Mouse (Mus musculus) spleen, embryonic (tissue): Measurements from ENCODE around the gene Nprl3.

ENCODE experiments used
- CTCF ChIA-PET: fragments of 350-600 bp; sonication (Branson Sonifier 250); formaldehyde crosslinking; loops from one replicate; lab custom pipeline; 2022; lab: Charles Lee

Nprl3 gene

DNA sequence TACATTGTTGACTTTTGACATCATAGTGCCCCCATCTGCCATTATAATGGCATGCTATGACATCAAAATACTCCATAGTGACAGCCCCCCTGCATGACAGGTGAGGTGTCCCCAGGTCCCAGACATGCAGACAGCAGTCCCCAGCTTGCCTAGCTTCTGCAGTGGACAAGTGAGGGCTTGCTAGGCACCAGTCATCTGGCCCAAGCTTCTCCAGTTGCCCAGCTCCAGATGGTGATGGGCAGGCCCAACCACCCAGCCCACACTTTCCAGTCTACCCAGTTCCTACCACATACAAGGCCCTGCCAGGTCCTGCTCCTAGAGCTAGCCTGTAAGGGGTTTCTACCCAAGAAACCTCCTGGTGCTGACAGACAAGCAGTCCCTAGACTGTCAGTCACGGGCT is 89.0 kb downstream of the Nprl3 start:
- CTCF ChIA-PET, result no interaction called here
